Mouse (Mus musculus): ENCODE data around the gene Gm20479. TPM values are rescaled to one million over a fixed set of nuclear protein-coding genes. Genes with fewer than 3 reads are reported as not detected.

Gm20479 gene
- polyA plus RNA-seq, 1 experiment from 2014 or later = 1.9 TPM

DNA sequence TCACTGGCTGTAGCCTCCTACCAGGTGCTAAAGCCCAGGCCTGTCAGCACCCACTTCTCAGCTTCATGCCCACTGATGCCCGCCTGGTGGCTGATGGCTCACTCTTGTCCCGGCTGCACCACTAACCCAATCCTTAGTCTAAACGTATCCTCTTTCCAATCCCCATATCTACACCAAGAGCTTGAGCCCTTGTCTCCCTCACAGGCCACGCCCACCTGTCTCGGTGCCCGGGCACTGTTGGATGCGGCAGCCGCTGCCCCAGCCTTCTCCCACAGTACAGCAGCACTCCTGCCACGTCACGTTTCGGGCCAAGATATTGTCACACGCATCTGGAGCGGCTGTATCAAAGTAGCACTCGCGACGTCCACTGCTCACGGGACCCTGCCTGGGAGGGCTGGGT is 46.9 kb downstream of the Gm20479 start:
- WGBS = 21% methylated on average over 17 of the region's 17 CpGs
- Histone ChIP-seq H3K4me2 (replicated peaks; ENCODE audit: low read depth, low read length) (peak overlapping the region; percentile 26), H3K4me3 (ENCODE audit: low read depth, low read length) (0 out of 2 replicates have a peak overlapping the region, but pooled peaks have one; percentile 5), H3K4me1 (ENCODE audit: control insufficient read depth, insufficient read depth, low read length) (0 out of 2 replicates have a peak, but pooled peaks cover 13% of the 10 kb centered on the region), H3K36me3 (ENCODE audit: control insufficient read depth, insufficient read depth, low read length) (peaks cover 36% of the 10 kb centered on the region), H3K27ac (ENCODE audit: low read length) (peak overlapping the region; percentile 21; the same call in 1 of the 2 replicates), H3K27me3 (ENCODE audit: control insufficient read depth, insufficient read depth, low read length) (no peaks in the 10 kb centered on the region), H3K9ac (replicated peaks; ENCODE audit: low read depth, low read length) (no peak overlapping the region), H3K9me3 (ENCODE audit: control insufficient read depth, low read depth, low read length) (peaks cover 8% of the 10 kb centered on the region; the same call in 1 of the 2 replicates)
- ATAC-seq (ENCODE audit: insufficient number of reproducible peaks, insufficient read depth, low FRiP score, low read depth) = peak; percentile 2; the same call in 1 of the 2 replicates

DNA sequence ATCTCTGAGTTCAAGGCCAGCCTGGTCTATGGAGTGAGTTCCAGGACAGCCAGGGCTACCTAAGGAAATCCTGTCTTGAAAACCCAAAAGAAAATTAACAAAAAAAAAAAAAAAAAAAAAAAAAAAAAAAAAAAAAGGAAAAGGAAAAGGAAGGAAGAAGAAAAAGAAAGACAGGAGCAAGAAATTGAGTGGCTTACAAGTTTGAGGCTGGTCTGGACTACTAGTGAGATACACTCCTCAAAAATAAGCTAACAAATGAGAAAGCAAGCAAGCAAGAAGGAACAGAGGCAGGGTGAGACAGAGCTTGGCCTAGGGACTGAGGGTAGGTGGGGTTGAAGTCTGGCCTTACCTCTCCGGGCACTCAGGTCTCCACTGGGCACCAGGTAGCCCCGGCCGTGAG is 47.4 kb downstream of the Gm20479 start:
- no peak for ATAC-seq (ENCODE audit: insufficient number of reproducible peaks, insufficient read depth, low FRiP score, low read depth)
- 0 out of 2 replicates have a peak, but pooled peaks cover 13% of the 10 kb centered on the region for H3K4me1 ChIP-seq (ENCODE audit: control insufficient read depth, insufficient read depth, low read length)
- H3K27ac ChIP-seq (ENCODE audit: low read length) = peak overlapping the region; percentile 55; the same call in 1 of the 2 replicates
- peaks cover 8% of the 10 kb centered on the region; the same call in 1 of the 2 replicates for H3K9me3 ChIP-seq (ENCODE audit: control insufficient read depth, low read depth, low read length)
- H3K27me3 ChIP-seq (ENCODE audit: control insufficient read depth, insufficient read depth, low read length) = no peaks in the 10 kb centered on the region
- 74% methylated on average over 3 of the region's 3 CpGs for WGBS
- H3K4me2 ChIP-seq (replicated peaks; ENCODE audit: low read depth, low read length) = peak overlapping the region; percentile 33; the same call in 1 of the 2 replicates
- no peak overlapping the region for H3K4me3 ChIP-seq (ENCODE audit: low read depth, low read length)
- H3K36me3 ChIP-seq (ENCODE audit: control insufficient read depth, insufficient read depth, low read length) = peaks cover 38% of the 10 kb centered on the region
- H3K9ac ChIP-seq (replicated peaks; ENCODE audit: low read depth, low read length) = no peak overlapping the region

DNA sequence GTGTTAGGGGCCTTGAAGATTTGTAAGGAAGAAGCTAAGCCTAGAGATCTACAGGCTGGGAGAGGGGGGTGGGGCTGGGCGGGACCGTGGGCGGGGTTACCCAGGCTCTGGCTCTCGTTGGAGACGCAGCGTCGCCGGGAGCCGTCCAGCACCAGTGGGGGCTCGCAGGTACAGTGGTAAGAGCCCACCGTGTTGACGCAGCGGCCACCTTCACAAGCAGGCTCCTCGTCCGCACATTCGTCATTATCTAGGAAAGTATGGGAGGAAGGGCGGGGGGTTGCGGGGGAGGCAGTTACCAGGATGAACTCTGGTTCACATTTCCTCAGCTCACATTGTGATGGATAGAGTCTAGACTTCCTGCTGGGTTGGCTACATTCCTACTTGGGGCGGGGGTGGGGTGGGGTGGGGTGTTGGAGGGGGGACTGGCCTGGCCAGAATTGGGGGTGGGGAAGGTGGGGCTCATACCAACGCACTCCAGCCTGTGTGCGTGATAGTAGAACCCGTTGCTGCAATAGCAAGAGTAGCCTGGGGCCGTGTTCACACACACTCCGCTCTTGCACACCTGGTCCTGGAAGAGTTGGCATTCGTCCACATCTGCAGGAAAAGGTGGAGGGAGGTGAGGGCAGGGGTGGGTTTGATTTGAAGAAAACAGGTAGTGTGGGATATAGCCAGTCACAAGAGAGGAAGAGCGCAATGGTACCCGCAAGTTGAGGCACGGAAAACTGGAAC is 48.2 kb downstream of the Gm20479 start:
- H3K9ac ChIP-seq (replicated peaks; ENCODE audit: low read depth, low read length) = no peak overlapping the region
- peak overlapping the region; percentile 55; the same call in 1 of the 2 replicates for H3K27ac ChIP-seq (ENCODE audit: low read length)
- peak overlapping the region; percentile 11 for H3K4me3 ChIP-seq (ENCODE audit: low read depth, low read length)
- 11% methylated on average over 28 of the region's 28 CpGs for WGBS
- peak overlapping the region; percentile 33; the same call in 1 of the 2 replicates for H3K4me2 ChIP-seq (replicated peaks; ENCODE audit: low read depth, low read length)
- H3K4me1 ChIP-seq (ENCODE audit: control insufficient read depth, insufficient read depth, low read length) = 0 out of 2 replicates have a peak, but pooled peaks cover 13% of the 10 kb centered on the region
- peak; percentile 77 for ATAC-seq (ENCODE audit: insufficient number of reproducible peaks, insufficient read depth, low FRiP score, low read depth)
- H3K27me3 ChIP-seq (ENCODE audit: control insufficient read depth, insufficient read depth, low read length) = no peaks in the 10 kb centered on the region
- H3K36me3 ChIP-seq (ENCODE audit: control insufficient read depth, insufficient read depth, low read length) = peaks cover 34% of the 10 kb centered on the region
- peaks cover 1% of the 10 kb centered on the region; the same call in 1 of the 2 replicates for H3K9me3 ChIP-seq (ENCODE audit: control insufficient read depth, low read depth, low read length)

DNA sequence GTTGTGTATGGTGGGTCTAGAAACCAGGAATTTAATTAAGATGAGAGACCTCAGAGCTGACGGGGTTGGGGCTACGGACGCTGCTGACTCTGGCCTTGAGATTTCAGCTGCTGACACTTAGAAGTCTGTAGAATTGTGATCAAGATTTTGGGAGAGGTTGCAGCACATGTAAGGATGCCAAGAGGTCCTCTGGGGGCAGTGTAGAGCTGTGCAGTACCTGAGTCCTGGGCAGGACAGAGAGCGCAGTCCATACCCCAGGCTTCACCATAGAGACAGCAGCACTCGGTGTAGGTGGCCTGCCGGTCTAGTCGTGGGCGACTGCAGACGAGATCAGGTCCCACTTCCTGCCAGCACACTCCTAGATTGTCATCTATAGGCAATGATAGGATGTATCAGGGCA is 49.7 kb downstream of the Gm20479 start:
- H3K4me3 ChIP-seq (ENCODE audit: low read depth, low read length) = no peak overlapping the region
- H3K36me3 ChIP-seq (ENCODE audit: control insufficient read depth, insufficient read depth, low read length) = peaks cover 26% of the 10 kb centered on the region
- H3K27me3 ChIP-seq (ENCODE audit: control insufficient read depth, insufficient read depth, low read length) = no peaks in the 10 kb centered on the region
- no peak overlapping the region for H3K4me2 ChIP-seq (replicated peaks; ENCODE audit: low read depth, low read length)
- no peak for ATAC-seq (ENCODE audit: insufficient number of reproducible peaks, insufficient read depth, low FRiP score, low read depth)
- WGBS = 73% methylated on average over 9 of the region's 9 CpGs
- H3K9me3 ChIP-seq (ENCODE audit: control insufficient read depth, low read depth, low read length) = no peaks in the 10 kb centered on the region
- H3K4me1 ChIP-seq (ENCODE audit: control insufficient read depth, insufficient read depth, low read length) = 0 out of 2 replicates have a peak, but pooled peaks cover 13% of the 10 kb centered on the region
- H3K27ac ChIP-seq (ENCODE audit: low read length) = no peak overlapping the region
- no peak overlapping the region for H3K9ac ChIP-seq (replicated peaks; ENCODE audit: low read depth, low read length)

DNA sequence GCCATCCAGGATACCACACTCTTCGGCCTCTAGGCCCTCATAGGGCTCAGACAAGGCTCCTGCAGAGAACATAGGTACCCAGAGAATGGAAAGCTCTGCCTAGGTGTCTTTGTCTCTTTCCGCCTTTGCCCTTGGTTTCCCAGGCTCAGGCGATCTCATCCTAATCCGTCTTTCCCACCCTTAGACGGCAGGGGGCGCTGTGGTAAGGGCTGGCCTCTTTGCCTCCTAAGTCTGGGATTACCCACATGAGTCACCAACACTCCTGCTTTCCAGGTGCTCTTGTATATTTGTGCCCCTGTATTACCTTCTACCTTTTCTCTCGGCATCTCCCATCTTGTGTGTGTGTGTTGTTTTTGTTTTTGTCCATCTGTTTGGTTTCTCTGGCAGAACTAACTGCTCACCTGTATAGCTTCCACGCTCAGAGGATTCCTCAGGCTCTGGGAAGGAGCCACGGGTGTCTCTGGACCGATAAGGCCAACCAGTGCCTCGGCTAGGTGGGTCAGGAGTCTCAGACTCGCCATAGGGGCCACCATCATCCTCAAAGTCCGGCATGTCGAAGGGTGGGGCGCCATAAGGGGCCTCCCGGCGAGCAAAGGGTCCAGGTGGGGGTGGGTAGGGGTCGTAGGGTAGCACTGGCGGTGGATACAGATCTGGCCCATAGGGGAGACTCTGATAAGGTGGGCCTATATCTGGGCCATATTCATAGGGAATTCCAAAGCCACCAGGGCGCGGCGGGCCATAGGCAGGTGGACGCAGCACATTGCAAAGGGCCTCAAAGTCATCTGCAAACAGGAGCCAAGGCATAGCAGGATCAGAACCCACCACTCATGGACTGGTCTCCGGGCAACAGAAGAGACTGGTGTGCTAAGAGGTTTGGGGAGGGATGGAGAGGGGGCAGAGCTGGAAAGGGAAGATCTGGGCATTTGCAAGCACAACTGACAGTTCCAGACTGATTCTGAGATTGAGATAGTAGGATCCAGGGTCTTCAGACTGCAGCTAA is 50.8 kb downstream of the Gm20479 start:
- no peak overlapping the region for H3K4me3 ChIP-seq (ENCODE audit: low read depth, low read length)
- H3K9me3 ChIP-seq (ENCODE audit: control insufficient read depth, low read depth, low read length) = no peaks in the 10 kb centered on the region
- no peak overlapping the region for H3K4me2 ChIP-seq (replicated peaks; ENCODE audit: low read depth, low read length)
- H3K27me3 ChIP-seq (ENCODE audit: control insufficient read depth, insufficient read depth, low read length) = no peaks in the 10 kb centered on the region
- 0 out of 2 replicates have a peak, but pooled peaks cover 15% of the 10 kb centered on the region for H3K4me1 ChIP-seq (ENCODE audit: control insufficient read depth, insufficient read depth, low read length)
- no peak for ATAC-seq (ENCODE audit: insufficient number of reproducible peaks, insufficient read depth, low FRiP score, low read depth)
- peaks cover 26% of the 10 kb centered on the region for H3K36me3 ChIP-seq (ENCODE audit: control insufficient read depth, insufficient read depth, low read length)
- no peak overlapping the region for H3K27ac ChIP-seq (ENCODE audit: low read length)
- no peak overlapping the region for H3K9ac ChIP-seq (replicated peaks; ENCODE audit: low read depth, low read length)
- WGBS = 77% methylated on average over 24 of the region's 24 CpGs

DNA sequence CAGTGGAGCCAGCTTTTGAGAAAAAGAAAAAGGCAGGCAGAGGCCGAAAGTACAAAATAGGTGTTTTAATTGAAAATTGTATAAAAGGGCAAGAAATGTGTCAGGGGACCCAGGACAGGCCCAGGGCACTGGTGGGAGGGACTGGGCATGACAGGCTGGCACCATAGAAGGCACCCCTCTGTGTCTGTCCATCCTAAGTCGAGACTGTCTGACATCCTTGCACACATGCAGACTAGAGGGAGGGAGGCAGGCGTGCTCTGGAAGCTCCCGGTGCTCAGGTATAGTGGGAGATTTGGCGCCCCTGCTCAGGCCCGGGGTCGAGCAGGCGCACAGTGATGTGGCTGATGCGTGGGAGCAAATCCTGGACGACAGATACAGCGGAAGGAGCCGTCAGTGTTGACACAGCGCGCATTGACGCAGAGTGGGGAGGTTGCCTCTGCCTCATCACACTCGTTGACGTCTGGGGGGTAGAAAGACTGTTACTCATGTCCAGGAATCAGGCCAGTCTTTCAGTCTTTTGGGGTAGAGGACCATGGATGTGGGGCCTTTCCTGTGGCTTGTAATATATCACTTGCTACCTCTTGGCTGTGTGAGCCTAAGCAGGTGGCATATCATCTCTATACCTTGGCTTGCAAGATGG is 52.0 kb downstream of the Gm20479 start:
- Histone ChIP-seq H3K4me1 (ENCODE audit: control insufficient read depth, insufficient read depth, low read length) (0 out of 2 replicates have a peak, but pooled peaks cover 9% of the 10 kb centered on the region), H3K9ac (replicated peaks; ENCODE audit: low read depth, low read length) (no peak overlapping the region), H3K4me2 (replicated peaks; ENCODE audit: low read depth, low read length) (no peak overlapping the region), H3K27ac (ENCODE audit: low read length) (no peak overlapping the region), H3K27me3 (ENCODE audit: control insufficient read depth, insufficient read depth, low read length) (no peaks in the 10 kb centered on the region), H3K9me3 (ENCODE audit: control insufficient read depth, low read depth, low read length) (no peaks in the 10 kb centered on the region), H3K4me3 (ENCODE audit: low read depth, low read length) (no peak overlapping the region), H3K36me3 (ENCODE audit: control insufficient read depth, insufficient read depth, low read length) (peaks cover 26% of the 10 kb centered on the region)
- no peak for ATAC-seq (ENCODE audit: insufficient number of reproducible peaks, insufficient read depth, low FRiP score, low read depth)
- 88% methylated on average over 17 of the region's 17 CpGs for WGBS

Measured in stomach, embryonic 14.5 days (tissue).